Mouse (Mus musculus): ENCODE measurements around the gene Rab8a.

GRCm38 (mm10) chr8:72138456-72138855, 22.5 kb upstream of the Rab8a start:
- TF ChIP-seq CTCF (IDR thresholded peaks at IDR 0.05; ENCODE audit: low read depth) (no peak), EP300 (IDR thresholded peaks at IDR 0.05; ENCODE audit: low read depth) (no peak)

Measured in heart, postnatal 0 days (tissue).